ENCODE assay signal across 13 mouse cellular contexts in genomic region chr3:9432226-9432625, GRCm38 (mm10).
"Had no signal": no experiment of that assay in that cellular context is flagged by ENCODE, and none has a peak within 500 bp of the region (broad histone marks: within the 10 kb centered on the region; RNA-seq: fewer than 3 reads in every experiment).

No protein-coding gene starts in this region.

- H3K9ac ChIP-seq: liver, embryonic 15.5 days; midbrain, embryonic 13.5 days; neural tube, embryonic 12.5 days had no signal

- H3K36me3 ChIP-seq: liver, embryonic 15.5 days had no signal

- H3K4me1 ChIP-seq: limb, embryonic 10.5 days; liver, embryonic 15.5 days; neural tube, embryonic 12.5 days had no signal

- DNase-seq: kidney, postnatal 25 days; lung, adult 2 months; lung, postnatal 14 days; thymus, postnatal 4 days had no signal

- H3K4me3 ChIP-seq: left cerebral cortex, adult 2 months; limb, embryonic 10.5 days; liver, embryonic 15.5 days; megakaryocyte, embryonic 14.5 days; midbrain, embryonic 13.5 days; neural tube, embryonic 12.5 days had no signal

- H3K27me3 ChIP-seq: liver, embryonic 15.5 days; midbrain, embryonic 13.5 days; neural tube, embryonic 12.5 days had no signal

- H3K4me2 ChIP-seq: liver, embryonic 11.5 days; liver, embryonic 15.5 days; midbrain, embryonic 13.5 days; neural tube, embryonic 12.5 days had no signal

- H3K9me3 ChIP-seq: limb, embryonic 10.5 days; liver, embryonic 15.5 days; megakaryocyte, embryonic 14.5 days; midbrain, embryonic 13.5 days; neural tube, embryonic 12.5 days had no signal

- H3K27ac ChIP-seq: left cerebral cortex, adult 2 months; limb, embryonic 10.5 days; liver, embryonic 15.5 days; macrophage; midbrain, embryonic 13.5 days; neural tube, embryonic 12.5 days; stomach, postnatal 0 days had no signal

- ATAC-seq: midbrain, embryonic 13.5 days had no signal
